Mouse (Mus musculus): ENCODE results near the gene Ppif.

GRCm38 (mm10) chr14:25679625-25680024, 14.3 kb upstream of the Ppif start:
- no peak for TF ChIP-seq CTCF (conservative IDR thresholded peaks at IDR 0.05 in 1 of 2, IDR thresholded peaks at IDR 0.05 in 1 of 2; ENCODE audit: low read depth in 2 of 2, low read length in 2 of 2)
- no peak for TF ChIP-seq POLR2A (IDR thresholded peaks at IDR 0.05; ENCODE audit: low read depth, low read length)
- TF ChIP-seq EP300 (IDR thresholded peaks at IDR 0.05; ENCODE audit: low read length): no peak
- TF ChIP-seq MAFK (IDR thresholded peaks at IDR 0.05; ENCODE audit: insufficient replicate concordance, low read length): no peak
- no peak for TF ChIP-seq CHD1 (IDR thresholded peaks at IDR 0.05; ENCODE audit: low read depth, low read length)
- no peak for TF ChIP-seq ETS1 (conservative IDR thresholded peaks at IDR 0.05; ENCODE audit: low read depth, low read length)
- no peak for TF ChIP-seq IRF4 (IDR thresholded peaks at IDR 0.05; ENCODE audit: low read depth, low read length)
- TF ChIP-seq MAZ (IDR thresholded peaks at IDR 0.05; ENCODE audit: low read depth, low read length): no peak
- TF ChIP-seq ZNF384 (IDR thresholded peaks at IDR 0.05; ENCODE audit: low read depth, low read length): no peak
- no peak for TF ChIP-seq MXI1 (IDR thresholded peaks at IDR 0.05; ENCODE audit: low read depth, low read length)
- TF ChIP-seq USF2 (conservative IDR thresholded peaks at IDR 0.05; ENCODE audit: low read depth, low read length): no peak
- TF ChIP-seq POLR2AphosphoS2 (IDR thresholded peaks at IDR 0.05; ENCODE audit: low read depth, low read length): no peak
- TF ChIP-seq ELF1 (IDR thresholded peaks at IDR 0.05; ENCODE audit: low read depth, low read length): no peak
- no peak for TF ChIP-seq NELFE (IDR thresholded peaks at IDR 0.05; ENCODE audit: low read depth, low read length)
